Mouse (Mus musculus): ENCODE measurements at regions not wholly inside any gene's neighbourhood (a gene's known extent, or its start where the extent isn't known, plus 50 kb on each side); places are given as distances from the start of the nearest gene placed in this dataset.
"Not testable (repeated sequence)": the region's sequence is repeated elsewhere in the genome, so short reads cannot be mapped to it uniquely, and the experiment has no call there.

DNA sequence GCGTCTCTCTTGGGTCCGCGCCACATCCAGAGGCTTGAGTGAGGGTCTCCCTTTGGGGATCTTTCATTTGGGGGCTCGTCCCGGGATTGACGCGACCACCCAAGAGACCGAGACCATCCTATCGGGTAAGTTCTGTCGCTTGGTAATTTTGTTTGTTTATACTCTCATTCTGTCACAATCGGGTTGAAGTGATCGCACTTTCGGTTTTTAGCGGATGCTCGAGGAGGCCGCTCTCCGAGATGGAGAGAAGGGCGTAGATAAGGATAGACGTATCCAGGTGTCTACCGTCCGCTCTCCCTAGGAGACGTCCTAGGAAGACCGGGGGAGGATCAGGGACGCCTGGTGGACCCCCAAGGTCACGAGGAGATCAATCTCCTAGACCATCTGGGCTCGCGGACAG, 199.3 kb upstream of the Mrpl21 start:
- DNase-seq (ENCODE audit: low read depth, low spot score): peak; percentile 67

DNA sequence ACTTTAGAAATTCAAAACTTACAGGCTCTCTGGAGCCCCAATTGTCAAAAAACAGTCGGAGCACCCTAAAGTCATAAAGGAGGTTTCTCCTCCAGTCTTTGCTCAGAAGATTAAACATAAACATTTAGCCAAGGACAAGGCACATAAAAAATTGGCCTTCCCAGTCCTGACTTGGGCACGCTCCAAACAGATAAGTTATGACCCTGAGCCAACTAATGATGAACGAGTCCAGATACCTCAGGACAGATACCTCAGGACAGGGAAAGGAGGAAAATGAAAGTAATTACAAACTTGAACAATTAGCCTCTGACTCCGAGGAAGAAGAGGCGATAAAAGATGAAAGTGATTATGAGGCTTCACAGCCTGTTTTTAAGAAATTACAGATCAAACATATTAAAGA, 190.9 kb upstream of the Mrpl21 start:
- DNase-seq (ENCODE audit: low read depth, low spot score): not testable (repeated sequence)

Measured in A20 (cell line).